Mouse (Mus musculus) kidney, embryonic 15.5 days (tissue): ENCODE data around the gene Ppm1m. TPM values are rescaled to one million over a fixed set of nuclear protein-coding genes. Genes with fewer than 3 reads are reported as not detected.
A peak's percentile ranks its signal among the peaks of the same experiment; 100 is the strongest.

ENCODE experiments used
- ATAC-seq: fragments of 200-750 bp; cut with Nextera tagmentation; replicated peaks from 2 replicates; pipeline ENCODE4 v1.8.0; 2017; ENCODE audit warnings: moderate TSS enrichment; ENCODE audit not compliant: low FRiP score
- H3K27ac ChIP-seq: fragments of 300-500 bp; sonication (generic); 2 replicates; pipeline ENCODE4 v1.5.1; 2015; ENCODE audit warnings: mild to moderate bottlenecking, inconsistent platforms
- H3K27me3 ChIP-seq: fragments of 300-500 bp; sonication (generic); 2 replicates; pipeline ENCODE4 v1.6.1; 2015; ENCODE audit warnings: inconsistent platforms
- H3K36me3 ChIP-seq: fragments of 300-500 bp; sonication (generic); 2 replicates; pipeline ENCODE4 v1.6.1; 2015; ENCODE audit warnings: inconsistent platforms
- H3K4me1 ChIP-seq: fragments of 300-500 bp; sonication (generic); 2 replicates; pipeline ENCODE4 v1.6.1; 2015; ENCODE audit warnings: inconsistent platforms
- H3K4me2 ChIP-seq: fragments of 300-500 bp; sonication (generic); 2 replicates; pipeline ENCODE4 v1.6.1; 2015; ENCODE audit warnings: moderate library complexity, mild to moderate bottlenecking, inconsistent platforms
- H3K4me3 ChIP-seq: fragments of 300-500 bp; sonication (generic); replicated peaks from 2 replicates; pipeline ENCODE4 v1.5.1; 2015; ENCODE audit warnings: mild to moderate bottlenecking, inconsistent platforms
- H3K9ac ChIP-seq: fragments of 300-500 bp; sonication (generic); 2 replicates; pipeline ENCODE4 v1.6.1; 2015; ENCODE audit warnings: mild to moderate bottlenecking, inconsistent platforms
- H3K9me3 ChIP-seq: fragments of 300-500 bp; sonication (generic); replicated peaks from 2 replicates; pipeline ENCODE4 v1.6.1; 2016; ENCODE audit warnings: inconsistent platforms
- WGBS: fragments of 180-500 bp; shearing (Covaris S2); methylation state at CpG from one replicate; pipeline ENCODE4 v1.1.7; 2015; ENCODE audit warnings: mixed read lengths; 5-methylcytosine and 5-hydroxymethylcytosine counted together
- microRNA counts: library from miRNA; unstranded; fragments of <30 nt; microRNA quantifications from one replicate; lab custom pipeline; 2016
- microRNA-seq: library from miRNA; unstranded; fragments of <30 nt; microRNA quantifications from one replicate; pipeline ENCODE4, GENCODE M21; 2016
- polyA plus RNA-seq: library from polyadenylated mRNA; unstranded; fragments of >200 nt; fragmentation: Nextera tagmentation; extraction: Ambion mirVana; gene quantifications from 2 replicates; pipeline ENCODE4 v1.2.1, GENCODE M21; 2015

Gene Ppm1m
- polyA plus RNA-seq, 1 experiment from 2014 or later, result 55.1 TPM

GRCm38 (mm10) chr9:106147281-106147680 is 52.3 kb downstream of the Ppm1m start:
- Histone ChIP-seq H3K27me3 (peaks cover 51% of the 10 kb centered on the region), H3K36me3 (no peaks in the 10 kb centered on the region), H3K27ac (no peak overlapping the region), H3K9ac (no peak overlapping the region), H3K4me2 (no peak overlapping the region), H3K4me3 (no peak overlapping the region), H3K9me3 (no peaks in the 10 kb centered on the region), H3K4me1 (peaks cover 20% of the 10 kb centered on the region)
- no peak for ATAC-seq
- whole genome bisulfite sequencing, result 34% methylated on average over 5 of the region's 5 CpGs

GRCm38 (mm10) chr9:106145582-106145981 is 54.0 kb downstream of the Ppm1m start:
- H3K9ac ChIP-seq, result no peak overlapping the region
- H3K27me3 ChIP-seq, result peaks cover 46% of the 10 kb centered on the region
- no peak overlapping the region for H3K4me3 ChIP-seq
- H3K4me2 ChIP-seq, result no peak overlapping the region
- no peak for ATAC-seq
- no peaks in the 10 kb centered on the region for H3K36me3 ChIP-seq
- 86% methylated on average over 2 of the region's 2 CpGs for WGBS
- H3K9me3 ChIP-seq, result no peaks in the 10 kb centered on the region
- peaks cover 20% of the 10 kb centered on the region for H3K4me1 ChIP-seq
- H3K27ac ChIP-seq, result no peak overlapping the region

MicroRNAs encoded within 50 kb of the gene (microRNA counts, 519-probe panel; counts per million panel counts)
- 4,326 counts per million, percentile 98 among the panel's probes with 10 or more counts for microRNA mmu-let-7g (lab: Ali Mortazavi, UCI)

Small RNA genes lying within 50 kb of the gene (microRNA-seq; reads per million reads assigned to microRNA genes)
- gene Mir135a-1 (4.3 reads per million, percentile 21 among the genes with 10 or more reads in this experiment), gene Mirlet7g (58,331 reads per million, percentile 99 among the genes with 10 or more reads in this experiment)

Other genes with a start within 250 kb of the Ppm1m start
- 0.37 and 0.42 TPM in 2 replicates for gene Col6a5, start 239.1 kb downstream of the Ppm1m start, polyA plus RNA-seq
- 0.55 and 0.64 TPM in 2 replicates for gene Col6a4, start 103.0 kb downstream of the Ppm1m start, polyA plus RNA-seq
- 7.9 and 9.4 TPM in 2 replicates for gene Glyctk, start 41.6 kb downstream of the Ppm1m start, polyA plus RNA-seq
- 21.9 and 28.3 TPM in 2 replicates for gene Wdr82, start 28.8 kb downstream of the Ppm1m start, polyA plus RNA-seq
- gene Twf2, start 3.4 kb upstream of the Ppm1m start, polyA plus RNA-seq, result 67.0 and 73.4 TPM in 2 replicates
- gene Tlr9, start 22.9 kb upstream of the Ppm1m start, polyA plus RNA-seq, result 0.09 TPM in 1 of 2 replicates, not detected in the other
- gene Alas1, start 48.9 kb upstream of the Ppm1m start, polyA plus RNA-seq, result 104 and 121 TPM in 2 replicates
- 24.5 and 28.0 TPM in 2 replicates for gene Poc1a, start 81.3 kb upstream of the Ppm1m start, polyA plus RNA-seq
- 15.6 and 17.7 TPM in 2 replicates for gene Dusp7, start 168.9 kb upstream of the Ppm1m start, polyA plus RNA-seq
- gene Rpl29, start 229.7 kb upstream of the Ppm1m start, polyA plus RNA-seq, result 1,077 and 1,119 TPM in 2 replicates
- 49.9 and 52.0 TPM in 2 replicates for gene Acy1, start 238.6 kb upstream of the Ppm1m start, polyA plus RNA-seq
- 27.9 and 30.6 TPM in 2 replicates for gene Abhd14b, start 247.7 kb upstream of the Ppm1m start, polyA plus RNA-seq
- gene Abhd14a, start 247.9 kb upstream of the Ppm1m start, polyA plus RNA-seq, result 55.5 and 56.8 TPM in 2 replicates